Mouse (Mus musculus) adrenal gland, postnatal 10 days (tissue): ENCODE results near the gene Rdh12. TPM values are rescaled to one million over a fixed set of nuclear protein-coding genes. Genes with fewer than 3 reads are reported as not detected.

Experiments used
- DNase-seq: peaks from one replicate; pipeline ENCODE4 v3.0.0; 2021; ENCODE audit warnings: mixed read lengths
- total RNA-seq, 2 experiments: library from RNA; stranded (reverse); gene quantifications; 2 replicates each; pipeline ENCODE4 v1.2.3; 2021

Gene Rdh12
- total RNA-seq, 2 experiments from 2014 or later, result 0.72 to 1.1 TPM

DNA sequence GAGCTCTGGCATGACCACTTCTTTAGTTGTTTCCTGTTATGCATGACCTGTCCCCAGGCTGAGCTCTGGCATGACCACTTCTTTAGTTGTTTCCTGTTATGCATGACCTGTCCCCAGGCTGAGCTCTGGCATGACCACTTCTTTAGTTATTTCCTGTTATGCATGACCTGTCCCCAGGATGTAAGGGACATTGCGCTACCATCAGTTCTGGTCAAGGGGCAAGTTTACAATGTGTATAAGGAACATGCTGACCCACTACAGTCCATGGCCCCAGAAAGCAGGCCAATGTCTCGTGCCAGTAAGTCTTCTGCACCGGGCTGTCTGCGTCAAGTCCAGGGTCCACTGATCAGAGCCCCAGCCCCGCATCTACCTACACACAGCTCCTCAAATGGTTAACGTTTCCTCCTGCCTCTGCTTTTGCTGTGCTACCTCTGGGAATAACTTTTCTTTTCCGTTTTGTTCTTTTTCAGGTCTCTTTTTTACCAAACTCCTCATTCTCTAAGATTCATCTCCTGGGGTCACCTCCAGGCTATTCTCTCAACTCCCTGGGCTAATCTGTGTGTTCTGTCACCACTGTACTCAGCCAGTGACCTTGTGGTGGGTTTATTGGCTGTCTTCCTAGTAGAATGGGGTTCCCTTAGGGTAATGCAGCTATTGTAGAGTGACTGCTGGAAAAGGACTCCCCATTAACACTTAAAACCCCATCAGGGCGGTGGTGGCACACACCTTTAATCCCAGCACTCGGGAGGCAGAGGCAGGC is 44.8 kb downstream of the Rdh12 start:
- no peak for DNase-seq

- no peak for DNase-seq
Observed at GRCm38 (mm10) chr12:79254975-79255374, 46.3 kb downstream of the Rdh12 start.

GRCm38 (mm10) chr12:79260154-79260553 is 51.4 kb downstream of the Rdh12 start:
- DNase-seq, result no peak

GRCm38 (mm10) chr12:79261035-79261434 is 52.3 kb downstream of the Rdh12 start:
- DNase-seq, result peak; percentile 61

Other genes with a start within 250 kb of the Rdh12 start
- 10 to 100 TPM; 12.9 to 13.4 TPM for gene Tmem229b, start 201.3 kb upstream of the Rdh12 start, total RNA-seq
- gene Plekhh1, start 179.8 kb upstream of the Rdh12 start, total RNA-seq, result 1 to 10 TPM; 1.5 to 2.0 TPM
- gene Pigh, start 119.3 kb upstream of the Rdh12 start, total RNA-seq, result 1 to 10 TPM; 7.1 to 9.5 TPM
- gene Arg2, start 78.1 kb upstream of the Rdh12 start, total RNA-seq, result under 1 TPM; 0.48 TPM
- gene Vti1b, start 36.2 kb upstream of the Rdh12 start, total RNA-seq, result 10 to 100 TPM; 60.0 to 65.2 TPM
- gene Rdh11, start 16.6 kb upstream of the Rdh12 start, total RNA-seq, result 10 to 100 TPM; 15.5 to 16.9 TPM
- gene Zfyve26, start 87.4 kb downstream of the Rdh12 start, total RNA-seq, result 10 to 100 TPM; 17.6 to 26.1 TPM
- gene Rad51b, start 88.4 kb downstream of the Rdh12 start, total RNA-seq, result 1 to 10 TPM; 1.6 to 3.0 TPM